23 mouse cellular contexts compared by ENCODE assay signal in the genomic region with DNA sequence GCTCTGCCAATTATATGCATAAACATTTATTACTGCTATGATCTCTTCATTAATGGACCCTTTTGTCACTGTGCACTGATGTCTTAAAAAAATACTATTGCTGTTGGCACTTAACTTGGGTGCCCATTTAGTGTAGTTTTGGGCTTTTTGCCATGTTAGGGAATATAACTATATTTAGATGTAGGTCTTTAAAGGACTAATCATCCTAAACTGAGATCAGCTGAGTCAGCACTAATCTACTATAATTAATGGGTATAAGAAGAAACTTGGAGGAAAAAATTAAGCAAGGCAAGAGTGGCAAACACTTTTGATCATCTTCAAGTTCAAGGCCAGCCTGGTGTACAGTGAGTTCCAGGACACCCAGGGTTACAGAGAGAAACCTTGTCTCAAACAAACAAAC. TPM values are rescaled to one million over a fixed set of nuclear protein-coding genes. Genes with fewer than 3 reads are reported as not detected.
DNase-seq lines count a peak whose midpoint lies in the region; ATAC-seq and TF ChIP-seq lines count a peak whose summit lies in the region.
"Had no signal": no experiment of that assay in that cellular context is flagged by ENCODE, and none has a peak within 500 bp of the region (broad histone marks: within the 10 kb centered on the region; RNA-seq: fewer than 3 reads in every experiment).

No protein-coding gene starts in this region.

- no peaks in the 10 kb centered on the region for H3K9me3 ChIP-seq in lung, embryonic 14.5 days (ENCODE audit: low read depth, low read length)
- H3K9me3 ChIP-seq in CH12.LX (replicated peaks; ENCODE audit: low read length) (no peaks in the 10 kb centered on the region), MEL (replicated peaks; ENCODE audit: insufficient read depth, low read length) (no peaks in the 10 kb centered on the region)
- H3K9me3 ChIP-seq: embryonic facial prominence, embryonic 13.5 days; embryonic facial prominence, embryonic 15.5 days; forebrain, embryonic 10.5 days; forebrain, embryonic 12.5 days; G1E had no signal

- TF ChIP-seq CTCF in lung, embryonic 14.5 days (IDR thresholded peaks at IDR 0.05; ENCODE audit: low read depth): no peak
- TF ChIP-seq CTCF in CH12.LX (conservative IDR thresholded peaks at IDR 0.05 in 1 of 2, IDR thresholded peaks at IDR 0.05 in 1 of 2; ENCODE audit: low read depth in 2 of 2, low read length in 2 of 2) (no peak), MEL (IDR thresholded peaks at IDR 0.05 in 2 of 3, conservative IDR thresholded peaks at IDR 0.05 in 1 of 3; ENCODE audit: control insufficient read depth in 1 of 3, insufficient read depth in 1 of 3, low read depth in 2 of 3, low read length in 3 of 3, poor library complexity in 1 of 3, severe bottlenecking in 1 of 3) (no peak)
- no peak for TF ChIP-seq CTCF in heart, adult 2 months (IDR thresholded peaks at IDR 0.05)

- no peak for TF ChIP-seq EP300 in CH12.LX (IDR thresholded peaks at IDR 0.05; ENCODE audit: low read length)
- TF ChIP-seq EP300 in MEL (IDR thresholded peaks at IDR 0.05; ENCODE audit: low read depth in 1 of 2, low read length in 2 of 2): no peak
- TF ChIP-seq EP300 in heart, adult 2 months (IDR thresholded peaks at IDR 0.05; ENCODE audit: insufficient read depth, low read depth, low read length): no peak

- no peak for ATAC-seq in lung, embryonic 14.5 days (ENCODE audit: insufficient read depth)
- ATAC-seq: forebrain, embryonic 14.5 days; forebrain, embryonic 16.5 days had no signal

- no peak overlapping the region for H3K4me2 ChIP-seq in lung, embryonic 14.5 days
- no peak overlapping the region for H3K4me2 ChIP-seq in CH12.LX (ENCODE audit: insufficient read depth, low read depth, poor library complexity, severe bottlenecking)
- H3K4me2 ChIP-seq: embryonic facial prominence, embryonic 13.5 days; embryonic facial prominence, embryonic 15.5 days; forebrain, embryonic 12.5 days had no signal

- H3K79me2 ChIP-seq in CH12.LX (replicated peaks; ENCODE audit: control insufficient read depth, extremely low read depth, insufficient read depth, poor library complexity, severe bottlenecking) (no peaks in the 10 kb centered on the region; the same call in 1 of the 2 replicates), MEL (ENCODE audit: control insufficient read depth, insufficient read depth, low read length, poor library complexity) (no peaks in the 10 kb centered on the region)
- H3K79me2 ChIP-seq in heart, adult 2 months (replicated peaks; ENCODE audit: control insufficient read depth, insufficient read depth, low read length): 0 out of 2 replicates have a peak, but pooled peaks cover 1% of the 10 kb centered on the region

- no peak overlapping the region for H3K4me3 ChIP-seq in lung, embryonic 14.5 days (ENCODE audit: low read depth, low read length)
- H3K4me3 ChIP-seq in CH12.LX (replicated peaks in 1 of 3; ENCODE audit: low read depth in 2 of 3, low read length in 2 of 3, poor library complexity in 1 of 3): no peak overlapping the region
- no peak overlapping the region for H3K4me3 ChIP-seq in MEL (ENCODE audit: control insufficient read depth in 1 of 2, insufficient read depth in 1 of 2, low read depth in 2 of 2, low read length in 2 of 2)
- no peak overlapping the region for H3K4me3 ChIP-seq in heart, adult 2 months
- H3K4me3 ChIP-seq: embryonic facial prominence, embryonic 13.5 days; embryonic facial prominence, embryonic 15.5 days; erythroblast, embryonic 14.5 days; forebrain, embryonic 10.5 days; forebrain, embryonic 12.5 days had no signal

- intact Hi-C loops in heart, adult 2 months (cut with DNase I): no loop called here

- no peaks in the 10 kb centered on the region for H3K27me3 ChIP-seq in lung, embryonic 14.5 days (ENCODE audit: insufficient read depth, low read length)
- no peaks in the 10 kb centered on the region for H3K27me3 ChIP-seq in CH12.LX (replicated peaks)
- H3K27me3 ChIP-seq in MEL (ENCODE audit: control insufficient read depth in 1 of 2, insufficient read depth in 2 of 2, low read length in 2 of 2): no peaks in the 10 kb centered on the region
- H3K27me3 ChIP-seq in heart, adult 2 months (ENCODE audit: control insufficient read depth, insufficient read depth, low read length): no peaks in the 10 kb centered on the region
- H3K27me3 ChIP-seq: embryonic facial prominence, embryonic 13.5 days; embryonic facial prominence, embryonic 15.5 days; forebrain, embryonic 12.5 days had no signal

- no peak for TF ChIP-seq POLR2A in CH12.LX (IDR thresholded peaks at IDR 0.05; ENCODE audit: low read depth, low read length)
- TF ChIP-seq POLR2A in MEL (IDR thresholded peaks at IDR 0.05; ENCODE audit: control insufficient read depth in 1 of 2, insufficient read depth in 1 of 2, low read depth in 1 of 2, low read length in 2 of 2, poor library complexity in 1 of 2): no peak
- no peak for TF ChIP-seq POLR2A in heart, adult 2 months (IDR thresholded peaks at IDR 0.05; ENCODE audit: insufficient read depth, low read depth, low read length)

- in situ Hi-C loops in CH12.LX (cut with MboI; ENCODE audit: low pct_ligation_motif_present, low pct_unique_long_range_greater_than_20kb, low sequenced_read_pairs): no loop called here

- DNase-seq in lung, embryonic 14.5 days: peak; percentile 26
- no peak for DNase-seq in lung, postnatal 10 days
- DNase-seq in CH12.LX (ENCODE audit: extremely low read depth): no peak
- no peak for DNase-seq in MEL (ENCODE audit: low read depth, low spot score)
- no peak for DNase-seq in heart, adult 2 months
- DNase-seq: adrenal gland, adult 2 months; adrenal gland, postnatal 10 days; adrenal gland, postnatal 25 days; cerebellum, adult 11 months; cerebellum, adult 18-20 months; cerebellum, adult 8-10 months; cerebellum, adult 9-11 months; cerebellum, postnatal 14 days; cerebellum, postnatal 36 days; embryo, embryonic 11 days had no signal

- no peaks in the 10 kb centered on the region for H3K4me1 ChIP-seq in lung, embryonic 14.5 days (ENCODE audit: insufficient read depth)
- H3K4me1 ChIP-seq in CH12.LX (ENCODE audit: control insufficient read depth in 1 of 2, insufficient read depth in 2 of 2) (0 out of 4 replicates have a peak, but pooled peaks cover 0 to 5% of the 10 kb centered on the region in 2 experiments), MEL (ENCODE audit: control insufficient read depth in 1 of 2, insufficient read depth in 2 of 2, low read length in 2 of 2) (peaks cover 0 to 4% of the 10 kb centered on the region in 2 experiments; a peak in 2 of 4 replicates)
- H3K4me1 ChIP-seq in heart, adult 2 months (ENCODE audit: control insufficient read depth, insufficient read depth, low read length): no peaks in the 10 kb centered on the region; the same call in 1 of the 2 replicates
- H3K4me1 ChIP-seq: embryonic facial prominence, embryonic 13.5 days; embryonic facial prominence, embryonic 15.5 days; forebrain, embryonic 10.5 days; forebrain, embryonic 12.5 days had no signal

- no peak overlapping the region for H3K9ac ChIP-seq in lung, embryonic 14.5 days
- H3K9ac ChIP-seq in CH12.LX (ENCODE audit: insufficient read depth, low read depth): no peak overlapping the region
- no peak overlapping the region for H3K9ac ChIP-seq in MEL (ENCODE audit: control insufficient read depth, low read depth, low read length, poor library complexity, severe bottlenecking)
- H3K9ac ChIP-seq in heart, adult 2 months (ENCODE audit: low read depth, low read length): no peak overlapping the region
- H3K9ac ChIP-seq: embryonic facial prominence, embryonic 13.5 days; embryonic facial prominence, embryonic 15.5 days; forebrain, embryonic 12.5 days had no signal

- H3K27ac ChIP-seq in lung, embryonic 14.5 days (ENCODE audit: low read depth): no peak overlapping the region
- H3K27ac ChIP-seq in CH12.LX (ENCODE audit: insufficient read depth, low read depth): no peak overlapping the region
- H3K27ac ChIP-seq in MEL (ENCODE audit: control insufficient read depth, low read depth, low read length): no peak overlapping the region
- no peak overlapping the region for H3K27ac ChIP-seq in heart, adult 2 months
- H3K27ac ChIP-seq: embryonic facial prominence, embryonic 13.5 days; embryonic facial prominence, embryonic 15.5 days; forebrain, embryonic 10.5 days; forebrain, embryonic 12.5 days had no signal

- H3K36me3 ChIP-seq in lung, embryonic 14.5 days (ENCODE audit: insufficient read depth): 0 out of 2 replicates have a peak, but pooled peaks cover 7% of the 10 kb centered on the region
- peaks cover 0 to 38% of the 10 kb centered on the region in 2 experiments for H3K36me3 ChIP-seq in CH12.LX (replicated peaks in 1 of 2; ENCODE audit: control insufficient read depth in 1 of 2, insufficient read depth in 1 of 2, low read length in 1 of 2)
- H3K36me3 ChIP-seq in MEL (ENCODE audit: control insufficient read depth in 1 of 2, insufficient read depth in 2 of 2, low read length in 2 of 2): peaks cover 0 to 5% of the 10 kb centered on the region in 2 experiments; a peak in 2 of 4 replicates
- no peaks in the 10 kb centered on the region for H3K36me3 ChIP-seq in heart, adult 2 months (ENCODE audit: control insufficient read depth, insufficient read depth, low read length)
- H3K36me3 ChIP-seq: embryonic facial prominence, embryonic 15.5 days; forebrain, embryonic 12.5 days had no signal

- TF ChIP-seq RAD21 in CH12.LX (IDR thresholded peaks at IDR 0.05; ENCODE audit: low read depth, low read length) (no peak), MEL (IDR thresholded peaks at IDR 0.05; ENCODE audit: low read depth, low read length) (no peak)

- dilution Hi-C loops in CH12.LX (cut with MboI; ENCODE audit: extremely low pct_ligation_motif_present, extremely low pct_unique_long_range_greater_than_20kb, low sequenced_read_pairs): no loop called here

RNA-seq across cellular contexts. Expression of gene Abhd12, which starts 18.2 kb away (rescaled TPM):
- polyA plus RNA-seq in lung, embryonic 14.5 days (2014; fragmentation: Nextera tagmentation; extraction: Ambion mirVana): 59.2 and 67.2 TPM in 2 replicates
- total RNA-seq in CH12.LX (2012; rRNA removed) (43.6 and 45.5 TPM in 2 replicates), CH12.LX (2014; rRNA removed) (51.5 and 51.9 TPM in 2 replicates), MEL (2012; rRNA removed) (21.8 and 23.7 TPM in 2 replicates)
- polyA plus RNA-seq in CH12.LX (2012; ENCODE audit: insufficient read length, low read depth) (45.7 and 51.3 TPM in 2 replicates), MEL (2012; ENCODE audit: insufficient read depth in 1 of 2, insufficient read length in 2 of 2, low read depth in 1 of 2, low replicate concordance in 2 of 2, missing spikeins in 1 of 2) (10 to 100 TPM in 1 of 2 experiments, not detected in 1; 29.4 TPM)
- 10 to 100 TPM; 47.7 to 51.2 TPM for total RNA-seq in heart, adult 2 months (2021)
- polyA plus RNA-seq in heart, adult 2 months (2012; rRNA removed): 37.6 and 53.7 TPM in 2 replicates

RNA-seq across cellular contexts. Expression of gene Gins1, which starts 18.9 kb away (rescaled TPM):
- polyA plus RNA-seq in lung, embryonic 14.5 days (2014; fragmentation: Nextera tagmentation; extraction: Ambion mirVana): 55.4 and 58.1 TPM in 2 replicates
- total RNA-seq in CH12.LX (2012; rRNA removed): 41.4 and 47.1 TPM in 2 replicates
- 65.9 and 81.4 TPM in 2 replicates for total RNA-seq in CH12.LX (2014; rRNA removed)
- polyA plus RNA-seq in CH12.LX (2012; ENCODE audit: insufficient read length, low read depth): 68.4 and 76.7 TPM in 2 replicates
- 56.2 and 64.8 TPM in 2 replicates for total RNA-seq in MEL (2012; rRNA removed)
- polyA plus RNA-seq in MEL (2012; ENCODE audit: insufficient read depth in 1 of 2, insufficient read length in 2 of 2, low read depth in 1 of 2, low replicate concordance in 2 of 2, missing spikeins in 1 of 2): 10 to 100 TPM in 1 of 2 experiments, not detected in 1; 68.7 TPM
- 1 to 10 TPM; 3.3 to 5.5 TPM for total RNA-seq in heart, adult 2 months (2021)
- polyA plus RNA-seq in heart, adult 2 months (2012; rRNA removed): 1.8 and 2.1 TPM in 2 replicates
